Mouse (Mus musculus) lung, adult 2 months (tissue): Measurements from ENCODE around the gene Timm17b.

Experiments used
- CTCF ChIP-seq: fragments of 200-500 bp; IDR thresholded peaks from 2 replicates; pipeline ENCODE4 v1.5.1; 2011; ENCODE audit warnings: mild to moderate bottlenecking, low read length, control low read depth; ENCODE audit not compliant: insufficient read depth
- POLR2A ChIP-seq: fragments of 200-500 bp; IDR thresholded peaks from 2 replicates; pipeline ENCODE4 v1.6.1; 2011; ENCODE audit warnings: low read depth, mild to moderate bottlenecking, control low read depth, low read length, borderline replicate concordance; ENCODE audit errors: extremely low read depth

GRCm38 (mm10) chrX:7926266-7926665, 27.1 kb downstream of the Timm17b start:
- TF ChIP-seq CTCF, result no peak
- TF ChIP-seq POLR2A, result no peak
